In genomic region chr15:86203942-86204561, GRCm38 (mm10) we compare ENCODE assay signal across 8 mouse cellular contexts. TPM values are rescaled to one million over a fixed set of nuclear protein-coding genes. Genes with fewer than 3 reads are reported as not detected.
A peak's percentile ranks its signal among the peaks of the same experiment; 100 is the strongest.
DNase-seq lines count a peak whose midpoint lies in the region; ATAC-seq and TF ChIP-seq lines count a peak whose summit lies in the region.

No protein-coding gene starts in this region.

- ATAC-seq in erythroblast, adult 5-6 weeks (replicated peaks; ENCODE audit: low FRiP score, poor library complexity, severe bottlenecking) = no peak
- ATAC-seq in lung, postnatal 0 days = peak; percentile 17
- no peak for ATAC-seq in midbrain, embryonic 15.5 days (replicated peaks)

- no peak for TF ChIP-seq EP300 in lung, postnatal 0 days (IDR thresholded peaks at IDR 0.05)

- H3K4me3 ChIP-seq in erythroblast, embryonic 14.5 days (replicated peaks) = peak overlapping the region; percentile 26
- no peak overlapping the region for H3K4me3 ChIP-seq in lung, postnatal 0 days (ENCODE audit: low read depth, low read length)
- H3K4me3 ChIP-seq in midbrain, embryonic 15.5 days = no peak overlapping the region

- no peak overlapping the region for H3K9ac ChIP-seq in lung, postnatal 0 days (replicated peaks; ENCODE audit: low read depth)
- no peak overlapping the region for H3K9ac ChIP-seq in midbrain, embryonic 15.5 days

- peak; percentile 71 for DNase-seq in adrenal gland, postnatal 25 days
- peak; percentile 57 for DNase-seq in heart, postnatal 4 days
- DNase-seq in lung, postnatal 0 days (ENCODE audit: low spot score) = peak; percentile 43
- DNase-seq in frontal cortex, postnatal 10 days (ENCODE audit: low spot score in 2 of 2) = no peak
- no peak for DNase-seq in left cerebral cortex, postnatal 4 days

- 0 out of 2 replicates have a peak overlapping the region, but pooled peaks have one; percentile 25 for H3K4me2 ChIP-seq in lung, postnatal 0 days (replicated peaks; ENCODE audit: low read depth, low read length)
- no peak overlapping the region for H3K4me2 ChIP-seq in midbrain, embryonic 15.5 days

- TF ChIP-seq CTCF in lung, postnatal 0 days (IDR thresholded peaks at IDR 0.05) = no peak

- 35% methylated on average over 7 of the region's 7 CpGs for WGBS in lung, postnatal 0 days
- 47% methylated on average over 7 of the region's 7 CpGs for WGBS in midbrain, embryonic 15.5 days

- H3K4me1 ChIP-seq in erythroblast, embryonic 14.5 days (ENCODE audit: control insufficient read depth) = peaks cover 24% of the 10 kb centered on the region
- peaks cover 5% of the 10 kb centered on the region for H3K4me1 ChIP-seq in lung, postnatal 0 days (ENCODE audit: insufficient read depth, low read depth, low read length)
- peaks cover 4% of the 10 kb centered on the region; the same call in 1 of the 2 replicates for H3K4me1 ChIP-seq in midbrain, embryonic 15.5 days

- peaks cover 6% of the 10 kb centered on the region for H3K36me3 ChIP-seq in erythroblast, embryonic 14.5 days (ENCODE audit: control insufficient read depth)
- no peaks in the 10 kb centered on the region for H3K36me3 ChIP-seq in lung, postnatal 0 days (ENCODE audit: insufficient read depth, low read length)
- no peaks in the 10 kb centered on the region for H3K36me3 ChIP-seq in midbrain, embryonic 15.5 days (replicated peaks)

- intact Hi-C loops in left cerebral cortex, postnatal 4 days (cut with DNase I) = no loop called here

- peak overlapping the region; percentile 76; the same call in 1 of the 2 replicates for H3K27ac ChIP-seq in lung, postnatal 0 days (ENCODE audit: low read length)
- no peak overlapping the region for H3K27ac ChIP-seq in midbrain, embryonic 15.5 days

- no peaks in the 10 kb centered on the region for H3K9me3 ChIP-seq in erythroblast, embryonic 14.5 days (ENCODE audit: control insufficient read depth, low read length)
- no peaks in the 10 kb centered on the region for H3K9me3 ChIP-seq in lung, postnatal 0 days (ENCODE audit: low read length)
- no peaks in the 10 kb centered on the region for H3K9me3 ChIP-seq in midbrain, embryonic 15.5 days

- no peaks in the 10 kb centered on the region for H3K27me3 ChIP-seq in erythroblast, embryonic 14.5 days (ENCODE audit: control insufficient read depth)
- H3K27me3 ChIP-seq in lung, postnatal 0 days (replicated peaks; ENCODE audit: insufficient read depth, low read length) = no peaks in the 10 kb centered on the region
- no peaks in the 10 kb centered on the region for H3K27me3 ChIP-seq in midbrain, embryonic 15.5 days (replicated peaks)

RNA-seq across cellular contexts. Expression of gene Tbc1d22a, which starts 10.2 kb away (rescaled TPM):
- polyA plus RNA-seq in erythroblast, embryonic 14.5 days (2012) = 0.92 and 1.2 TPM in 2 replicates
- 2.5 and 3.5 TPM in 2 replicates for total RNA-seq in erythroblast, adult 5-6 weeks (2015; ENCODE audit: low replicate concordance)
- total RNA-seq in erythroblast, adult 5-6 weeks (2017; ENCODE audit: low replicate concordance) = 7.4 and 7.8 TPM in 2 replicates
- total RNA-seq in adrenal gland, postnatal 25 days (2021) = 24.7 and 33.8 TPM in 2 replicates
- 10 to 100 TPM; 16.5 to 20.6 TPM for total RNA-seq in heart, postnatal 4 days (2021)
- polyA plus RNA-seq in lung, postnatal 0 days (2015; fragmentation: Nextera tagmentation; extraction: Ambion mirVana) = 11.8 and 13.1 TPM in 2 replicates
- polyA plus RNA-seq in midbrain, embryonic 15.5 days (2015; fragmentation: Nextera tagmentation; extraction: Ambion mirVana) = 14.3 and 15.1 TPM in 2 replicates
- total RNA-seq in left cerebral cortex, postnatal 4 days (2021) = 10 to 100 TPM; 17.9 to 19.3 TPM

RNA-seq across cellular contexts. Expression of gene Cerk, which starts 18.1 kb away (rescaled TPM):
- polyA plus RNA-seq in erythroblast, embryonic 14.5 days (2012) = 0.02 and 0.06 TPM in 2 replicates
- 7.1 and 7.9 TPM in 2 replicates for total RNA-seq in erythroblast, adult 5-6 weeks (2015; ENCODE audit: low replicate concordance)
- 7.9 and 9.8 TPM in 2 replicates for total RNA-seq in erythroblast, adult 5-6 weeks (2017; ENCODE audit: low replicate concordance)
- 26.4 and 29.6 TPM in 2 replicates for total RNA-seq in adrenal gland, postnatal 25 days (2021)
- total RNA-seq in heart, postnatal 4 days (2021) = 10 to 100 TPM; 39.1 to 40.2 TPM
- polyA plus RNA-seq in lung, postnatal 0 days (2015; fragmentation: Nextera tagmentation; extraction: Ambion mirVana) = 16.9 and 20.0 TPM in 2 replicates
- polyA plus RNA-seq in midbrain, embryonic 15.5 days (2015; fragmentation: Nextera tagmentation; extraction: Ambion mirVana) = 25.0 and 25.8 TPM in 2 replicates
- total RNA-seq in left cerebral cortex, postnatal 4 days (2021) = 10 to 100 TPM; 29.0 to 31.4 TPM

Comparison
In these comparisons a context has a peak if more than half of its experiments do, and no peak if none do; other contexts are left out.
1. DNase-seq: peak in adrenal gland, postnatal 25 days (single experiment), heart, postnatal 4 days (single experiment) and lung, postnatal 0 days (single experiment); none in frontal cortex, postnatal 10 days (0 of 2) and left cerebral cortex, postnatal 4 days (single experiment).